Mouse (Mus musculus) hindbrain, embryonic 16.5 days (tissue): ENCODE data around the gene Atxn7l3. TPM values are rescaled to one million over a fixed set of nuclear protein-coding genes. Genes with fewer than 3 reads are reported as not detected.

Experiments used
- ATAC-seq: fragments of 200-750 bp; cut with Nextera tagmentation; 2 replicates; pipeline ENCODE4 v1.8.0; 2017; ENCODE audit warnings: moderate TSS enrichment, moderate library complexity
- H3K27ac ChIP-seq: fragments of 300-500 bp; sonication (generic); 2 replicates; pipeline ENCODE4 v1.5.1; 2014; ENCODE audit warnings: low read depth, mild to moderate bottlenecking, control low read depth, low read length, moderate library complexity
- H3K27me3 ChIP-seq: fragments of 300-500 bp; sonication (generic); replicated peaks from 2 replicates; pipeline ENCODE4 v1.6.1; 2014; ENCODE audit warnings: low read length; ENCODE audit not compliant: control insufficient read depth, insufficient read depth
- H3K36me3 ChIP-seq: fragments of 300-500 bp; sonication (generic); 2 replicates; pipeline ENCODE4 v1.6.1; 2014; ENCODE audit warnings: mild to moderate bottlenecking, low read length, moderate library complexity, mixed read lengths; ENCODE audit not compliant: control insufficient read depth, insufficient read depth
- H3K4me1 ChIP-seq: fragments of 300-500 bp; sonication (generic); 2 replicates; pipeline ENCODE4 v1.6.1; 2014; ENCODE audit warnings: low read depth, low read length; ENCODE audit not compliant: control insufficient read depth, insufficient read depth
- H3K4me2 ChIP-seq: fragments of 300-500 bp; sonication (generic); 2 replicates; pipeline ENCODE4 v1.6.1; 2014; ENCODE audit warnings: mild to moderate bottlenecking, low read length, control low read depth, moderate library complexity
- H3K4me3 ChIP-seq: fragments of 300-500 bp; sonication (generic); 2 replicates; pipeline ENCODE4 v1.5.1; 2014; ENCODE audit warnings: mild to moderate bottlenecking, low read length, control low read depth, moderate library complexity
- H3K9ac ChIP-seq: fragments of 300-500 bp; sonication (generic); 2 replicates; pipeline ENCODE4 v1.6.1; 2014; ENCODE audit warnings: low read depth, mild to moderate bottlenecking, control low read depth, low read length, moderate library complexity
- H3K9me3 ChIP-seq: fragments of 300-500 bp; sonication (generic); 2 replicates; pipeline ENCODE4 v1.6.1; 2014; ENCODE audit warnings: mild to moderate bottlenecking, low read length, moderate library complexity; ENCODE audit not compliant: control insufficient read depth
- WGBS: fragments of 180-500 bp; shearing (Covaris S2); extraction: QIAGEN DNeasy Blood & Tissue Kit; methylation state at CpG from one replicate; pipeline ENCODE4 v1.1.7; 2014; 5-methylcytosine and 5-hydroxymethylcytosine counted together
- polyA plus RNA-seq: library from polyadenylated mRNA; unstranded; fragments of >200 nt; fragmentation: Nextera tagmentation; extraction: Ambion mirVana; gene quantifications from 2 replicates; pipeline ENCODE4 v1.2.1, GENCODE M21; 2015

The Atxn7l3 gene
- polyA plus RNA-seq, 1 experiment from 2014 or later: 26.6 TPM

DNA sequence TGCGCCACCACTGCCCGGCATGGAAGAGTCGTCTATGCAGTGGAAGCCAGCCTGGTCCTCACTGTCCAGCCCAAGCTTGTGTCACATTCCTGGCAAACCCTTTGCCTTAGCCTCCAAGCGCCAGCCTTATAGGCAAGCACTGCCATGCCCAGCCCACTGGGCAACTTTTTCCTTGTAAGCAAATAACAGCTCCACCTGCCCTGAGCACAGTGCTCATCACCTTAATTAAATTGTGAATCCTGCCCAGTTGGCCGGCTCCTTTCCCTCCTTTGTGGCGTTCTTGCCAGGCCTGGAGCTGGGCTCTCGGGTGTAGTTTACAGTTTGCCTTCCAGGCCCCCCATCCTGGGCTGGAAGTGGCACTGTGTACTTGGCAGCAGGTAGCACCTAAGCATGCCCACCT lies 33.2 kb downstream of the Atxn7l3 start:
- peaks cover 3% of the 10 kb centered on the region; the same call in 1 of the 2 replicates for H3K4me1 ChIP-seq
- no peak overlapping the region for H3K4me3 ChIP-seq
- H3K9me3 ChIP-seq: no peaks in the 10 kb centered on the region
- H3K36me3 ChIP-seq: no peaks in the 10 kb centered on the region
- ATAC-seq: no peak
- WGBS: 92% methylated on average over 7 of the region's 7 CpGs
- no peak overlapping the region for H3K9ac ChIP-seq
- no peaks in the 10 kb centered on the region for H3K27me3 ChIP-seq
- H3K4me2 ChIP-seq: no peak overlapping the region
- H3K27ac ChIP-seq: no peak overlapping the region

DNA sequence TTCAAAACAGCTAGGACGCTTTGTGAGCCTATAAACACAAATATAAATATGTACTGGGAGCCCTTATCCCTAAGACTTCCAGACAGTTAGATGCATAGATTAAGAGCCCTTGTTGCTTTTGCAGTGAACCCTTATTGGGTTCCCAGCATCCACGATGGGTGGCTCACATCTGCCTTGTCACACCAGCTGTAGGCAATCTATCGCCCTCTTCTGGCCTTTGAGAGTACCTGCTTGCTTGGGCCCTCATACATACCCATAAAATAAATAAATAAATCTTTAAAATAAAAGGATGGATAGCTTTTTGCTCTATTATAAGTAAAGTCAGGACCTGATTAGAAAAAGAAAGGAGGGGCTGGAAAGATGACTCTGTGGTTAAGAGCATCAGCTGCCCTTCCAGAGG lies 37.9 kb downstream of the Atxn7l3 start:
- H3K27ac ChIP-seq: no peak overlapping the region
- H3K4me1 ChIP-seq: 0 out of 2 replicates have a peak, but pooled peaks cover 3% of the 10 kb centered on the region
- no peak overlapping the region for H3K4me3 ChIP-seq
- no peak overlapping the region for H3K9ac ChIP-seq
- no peak overlapping the region for H3K4me2 ChIP-seq
- no peak for ATAC-seq
- H3K27me3 ChIP-seq: no peaks in the 10 kb centered on the region
- WGBS: 90% methylated on average over 3 of the region's 3 CpGs
- no peaks in the 10 kb centered on the region for H3K36me3 ChIP-seq
- H3K9me3 ChIP-seq: no peaks in the 10 kb centered on the region

DNA sequence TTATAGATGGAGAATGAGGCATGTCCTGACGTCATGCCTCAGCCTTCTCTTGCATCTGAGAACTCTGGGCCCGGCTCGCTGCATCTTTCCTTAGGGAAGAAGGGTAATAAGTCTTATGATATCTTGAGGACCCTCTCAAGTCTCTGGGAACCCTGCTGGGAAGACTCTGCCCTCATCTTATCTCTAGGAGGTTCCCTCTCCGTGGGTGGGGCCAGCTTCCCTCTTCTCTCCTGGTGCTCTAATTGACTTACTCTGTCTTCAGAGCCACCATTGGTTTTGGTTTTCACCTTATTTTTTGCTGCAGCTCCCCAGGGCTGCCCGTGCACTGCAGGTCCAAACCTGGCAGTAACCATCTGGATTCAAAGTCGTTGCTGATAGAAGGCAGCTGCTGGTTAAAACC lies 38.3 kb downstream of the Atxn7l3 start:
- 0 out of 2 replicates have a peak, but pooled peaks cover 3% of the 10 kb centered on the region for H3K4me1 ChIP-seq
- no peak overlapping the region for H3K27ac ChIP-seq
- WGBS: 85% methylated on average over 6 of the region's 6 CpGs

DNA sequence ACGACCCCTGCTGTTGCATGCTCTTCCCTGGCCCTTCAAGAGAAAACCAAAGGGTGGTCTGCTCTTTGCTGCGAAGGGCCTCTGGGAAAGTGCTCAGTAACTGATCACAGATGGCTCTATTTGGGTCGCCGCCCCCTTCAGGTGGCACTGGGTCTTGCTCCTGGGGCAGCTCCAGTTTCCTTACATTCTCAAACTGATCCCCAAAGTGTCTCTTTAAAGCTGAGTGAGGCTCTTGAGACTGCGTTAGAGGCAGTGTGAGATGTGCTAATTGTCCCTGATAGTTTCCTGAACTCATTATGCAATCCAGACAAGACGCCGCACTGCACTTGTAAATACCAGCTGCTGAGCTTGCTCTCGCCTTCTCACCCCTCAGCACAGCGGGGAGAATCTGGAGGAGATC lies 38.9 kb downstream of the Atxn7l3 start:
- no peaks in the 10 kb centered on the region for H3K36me3 ChIP-seq
- no peaks in the 10 kb centered on the region for H3K27me3 ChIP-seq
- WGBS: 31% methylated on average over 9 of the region's 9 CpGs
- no peak overlapping the region for H3K4me3 ChIP-seq
- no peak overlapping the region for H3K9ac ChIP-seq
- ATAC-seq: no peak
- H3K27ac ChIP-seq: no peak overlapping the region
- no peak overlapping the region for H3K4me2 ChIP-seq
- no peaks in the 10 kb centered on the region for H3K9me3 ChIP-seq
- H3K4me1 ChIP-seq: 0 out of 2 replicates have a peak, but pooled peaks cover 3% of the 10 kb centered on the region

More for the DNA sequence above, 38.3 kb downstream of the Atxn7l3 start:
- H3K4me2 ChIP-seq: no peak overlapping the region
- no peaks in the 10 kb centered on the region for H3K27me3 ChIP-seq
- no peaks in the 10 kb centered on the region for H3K36me3 ChIP-seq
- H3K4me3 ChIP-seq: no peak overlapping the region
- ATAC-seq: no peak
- no peaks in the 10 kb centered on the region for H3K9me3 ChIP-seq
- H3K9ac ChIP-seq: no peak overlapping the region

DNA sequence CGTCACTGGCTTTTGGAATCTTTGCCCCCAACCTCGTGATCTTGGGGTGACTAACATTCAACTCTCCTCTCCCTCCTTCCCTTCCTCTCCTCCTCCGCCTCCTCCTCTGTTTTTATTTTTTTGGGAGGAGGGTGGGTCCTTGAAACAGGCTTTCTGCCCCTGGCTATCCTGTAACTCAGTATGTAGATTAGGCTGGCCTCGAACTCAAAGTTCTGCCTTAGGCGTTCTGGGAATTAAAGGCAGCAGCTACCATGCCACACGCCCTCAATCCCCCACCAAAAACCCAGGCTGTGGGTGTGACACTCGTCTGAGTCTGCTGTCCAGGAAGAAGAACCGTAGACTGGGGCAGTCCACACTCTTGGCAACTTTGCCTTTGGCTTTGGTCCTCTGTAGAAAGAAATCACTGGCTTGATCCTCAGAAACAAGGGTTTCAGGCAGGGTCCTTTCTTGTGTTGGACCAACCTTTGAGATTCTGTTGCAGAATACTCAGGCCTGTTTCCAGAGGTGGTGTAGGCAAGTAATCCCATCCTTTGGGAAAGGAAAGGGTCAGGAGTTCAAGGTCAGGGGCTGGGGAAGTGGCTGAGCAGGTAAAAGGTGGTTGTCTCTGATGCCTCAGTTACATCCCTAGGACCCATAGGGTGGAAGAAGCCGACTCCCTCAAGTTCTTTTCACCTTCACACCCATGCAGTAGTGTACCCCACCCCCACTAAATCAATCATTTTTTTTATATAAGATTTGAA lies 46.9 kb downstream of the Atxn7l3 start:
- Histone ChIP-seq H3K36me3 (no peaks in the 10 kb centered on the region), H3K4me1 (peaks cover 16% of the 10 kb centered on the region), H3K9ac (no peak overlapping the region), H3K27ac (no peak overlapping the region), H3K9me3 (no peaks in the 10 kb centered on the region), H3K4me3 (peak overlapping the region; percentile 48), H3K27me3 (no peaks in the 10 kb centered on the region), H3K4me2 (peak overlapping the region; percentile 79)
- WGBS: 11% methylated on average over 9 of the region's 9 CpGs
- no peak for ATAC-seq

DNA sequence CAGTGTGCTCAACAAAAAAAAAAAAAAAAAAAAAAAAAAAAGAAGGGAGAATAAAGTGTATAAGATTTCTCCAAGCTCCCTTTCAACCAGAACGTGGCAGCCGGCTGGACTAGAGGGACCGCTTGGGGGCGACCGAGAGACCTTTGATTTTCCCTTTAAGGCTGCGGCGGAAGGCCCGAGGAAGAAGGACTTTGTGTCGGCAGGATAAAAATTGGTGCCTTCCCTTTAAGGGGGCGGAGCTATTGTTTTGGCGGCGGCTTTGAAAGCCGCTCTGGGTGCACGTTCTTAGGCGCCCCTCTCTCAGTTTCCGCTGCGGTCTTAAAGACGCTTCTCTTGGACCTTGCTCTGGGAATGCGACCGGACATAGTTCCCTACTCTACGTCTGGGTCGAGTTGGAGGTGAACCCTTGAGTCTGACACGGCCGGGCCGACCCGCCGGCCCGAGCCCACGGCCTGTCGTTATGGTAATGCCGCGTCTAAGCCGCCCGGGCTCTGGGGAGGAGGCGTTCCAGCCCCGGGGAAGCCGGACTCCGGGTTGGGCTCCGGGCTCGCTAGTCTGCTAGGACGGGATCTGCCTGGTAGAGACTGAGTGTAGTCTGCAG lies 47.7 kb downstream of the Atxn7l3 start, which contains the start of gene BC030867:
BC030867 (plus strand) TSS at position 253 of the 601 bp plus-strand sequence.
- H3K9ac ChIP-seq: peak within 1 kb of the TSS; percentile 49
- H3K4me2 ChIP-seq: peak within 1 kb of the TSS; percentile 79
- no peak within 1 kb of the TSS for H3K27ac ChIP-seq
- no peaks in the 10 kb centered on the region for H3K27me3 ChIP-seq
- ATAC-seq: peak; percentile 58
- WGBS: 0% methylated on average over 41 of the region's 41 CpGs
- H3K4me3 ChIP-seq: peak within 1 kb of the TSS; percentile 48
- no peaks in the 10 kb centered on the region for H3K36me3 ChIP-seq
- H3K9me3 ChIP-seq: no peaks in the 10 kb centered on the region
- peaks cover 17% of the 10 kb centered on the region for H3K4me1 ChIP-seq

GRCm38 (mm10) chr11:102246871-102247270 lies 49.6 kb downstream of the Atxn7l3 start:
- no peak overlapping the region for H3K4me3 ChIP-seq
- H3K27ac ChIP-seq: no peak overlapping the region
- H3K9me3 ChIP-seq: no peaks in the 10 kb centered on the region
- no peak for ATAC-seq
- H3K9ac ChIP-seq: no peak overlapping the region
- 90% methylated on average over 4 of the region's 4 CpGs for WGBS
- H3K4me2 ChIP-seq: no peak overlapping the region
- H3K4me1 ChIP-seq: peaks cover 17% of the 10 kb centered on the region
- H3K36me3 ChIP-seq: no peaks in the 10 kb centered on the region
- H3K27me3 ChIP-seq: no peaks in the 10 kb centered on the region

DNA sequence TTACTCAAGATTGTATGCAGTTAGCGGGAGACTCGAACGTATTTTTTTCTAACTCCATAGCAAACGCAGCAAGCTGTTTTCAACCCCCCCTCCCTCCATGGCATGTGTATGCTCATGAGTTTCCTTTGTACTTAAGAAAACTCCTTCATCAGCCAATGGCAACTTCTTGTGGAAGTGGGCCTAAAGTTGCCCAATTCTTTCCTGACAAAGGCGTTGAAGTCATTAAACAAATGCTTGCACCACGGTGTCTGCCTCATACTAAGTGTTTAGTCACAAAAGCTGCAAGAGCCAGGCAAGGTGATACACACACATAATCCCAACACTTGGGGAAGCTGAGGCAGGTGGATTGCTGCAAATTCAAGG lies 50.2 kb downstream of the Atxn7l3 start:
- Histone ChIP-seq H3K27me3 (no peaks in the 10 kb centered on the region), H3K27ac (no peak overlapping the region), H3K4me2 (no peak overlapping the region), H3K36me3 (no peaks in the 10 kb centered on the region), H3K9me3 (no peaks in the 10 kb centered on the region), H3K4me3 (no peak overlapping the region), H3K4me1 (peaks cover 17% of the 10 kb centered on the region), H3K9ac (no peak overlapping the region)
- WGBS: 70% methylated on average over 6 of the region's 6 CpGs
- ATAC-seq: no peak

DNA sequence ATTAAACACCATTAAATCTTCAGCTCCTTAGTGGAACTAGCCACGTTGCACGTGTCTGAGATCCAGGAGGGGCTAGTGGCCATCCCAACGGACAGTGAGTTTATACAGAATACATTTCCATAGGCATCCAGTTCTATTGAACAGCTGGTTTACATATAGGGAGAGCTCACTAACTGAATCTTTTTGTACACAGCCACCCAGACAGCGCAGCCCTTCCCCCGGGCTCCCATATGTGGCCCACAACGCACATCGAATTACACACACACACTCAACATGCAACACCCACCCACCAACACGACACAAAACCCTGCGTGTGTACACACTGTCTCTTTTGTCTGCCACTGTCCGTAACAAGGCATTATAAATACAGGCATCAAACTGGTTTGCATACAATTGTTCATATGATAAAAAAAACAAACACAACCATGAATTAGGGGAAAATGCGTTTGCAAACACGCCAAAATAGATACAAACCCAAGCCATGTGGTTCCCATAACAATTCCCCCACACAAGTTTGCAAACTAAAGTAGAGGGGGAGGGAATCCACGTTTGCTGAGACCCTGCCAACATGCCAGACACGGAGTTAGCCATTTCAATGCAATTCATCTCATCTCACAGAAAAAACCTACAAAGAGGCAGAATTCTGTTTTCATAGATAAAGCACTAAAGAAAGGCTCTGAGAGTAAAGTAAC lies 50.7 kb downstream of the Atxn7l3 start:
- peak; percentile 16; the same call in 1 of the 2 replicates for ATAC-seq
- Histone ChIP-seq H3K4me2 (peak overlapping the region; percentile 85), H3K27me3 (no peaks in the 10 kb centered on the region), H3K4me1 (peaks cover 17% of the 10 kb centered on the region), H3K27ac (peak overlapping the region; percentile 71), H3K9me3 (no peaks in the 10 kb centered on the region), H3K36me3 (no peaks in the 10 kb centered on the region), H3K9ac (peak overlapping the region; percentile 58; the same call in 1 of the 2 replicates), H3K4me3 (peak overlapping the region; percentile 43)
- 33% methylated on average over 14 of the region's 14 CpGs for WGBS
